Mouse (Mus musculus): ENCODE data around the gene Mfsd4b2. TPM values are rescaled to one million over a fixed set of nuclear protein-coding genes. Genes with fewer than 3 reads are reported as not detected.

Gene Mfsd4b2
- total RNA-seq, 2 experiments from 2014 or later: not detected

GRCm38 (mm10) chr10:39893702-39894697 is 32.7 kb downstream of the Mfsd4b2 start:
- ATAC-seq (ENCODE audit: poor library complexity, severe bottlenecking): peak; percentile 53

GRCm38 (mm10) chr10:39888621-39889020 is 38.1 kb downstream of the Mfsd4b2 start:
- no peak for ATAC-seq (ENCODE audit: poor library complexity, severe bottlenecking)

Other genes starting within 250 kb of the Mfsd4b2 start
- gene Rev3l, start 194.8 kb downstream of the Mfsd4b2 start, total RNA-seq (2015): 24.0 and 28.4 TPM in 2 replicates
- 17.3 and 20.8 TPM in 2 replicates for gene Rev3l, start 194.8 kb downstream of the Mfsd4b2 start, total RNA-seq (2017)
- 2.2 and 2.4 TPM in 2 replicates for gene Mfsd4b4, start 27.7 kb downstream of the Mfsd4b2 start, total RNA-seq (2015)
- 2.1 and 3.5 TPM in 2 replicates for gene Mfsd4b4, start 27.7 kb downstream of the Mfsd4b2 start, total RNA-seq (2017)
- gene Mfsd4b3, start 33.2 kb upstream of the Mfsd4b2 start, total RNA-seq (2015): 0.64 and 0.69 TPM in 2 replicates
- 0.94 and 1.1 TPM in 2 replicates for gene Mfsd4b3, start 33.2 kb upstream of the Mfsd4b2 start, total RNA-seq (2017)
- gene Mfsd4b5, start 59.7 kb upstream of the Mfsd4b2 start, total RNA-seq (2015): 0.68 and 0.76 TPM in 2 replicates
- 1.1 and 1.2 TPM in 2 replicates for gene Mfsd4b5, start 59.7 kb upstream of the Mfsd4b2 start, total RNA-seq (2017)
- not detected in 2 replicates for gene Mfsd4b1, start 98.3 kb upstream of the Mfsd4b2 start, total RNA-seq (2015)
- not detected in 2 replicates for gene Mfsd4b1, start 98.3 kb upstream of the Mfsd4b2 start, total RNA-seq (2017)
- 45.0 and 56.3 TPM in 2 replicates for gene Slc16a10, start 215.3 kb upstream of the Mfsd4b2 start, total RNA-seq (2015)
- gene Slc16a10, start 215.3 kb upstream of the Mfsd4b2 start, total RNA-seq (2017): 29.8 and 31.6 TPM in 2 replicates

Data from megakaryocyte, adult 5-6 weeks (primary cell).